Mouse (Mus musculus) ES-Bruce4 (cell line): ENCODE measurements around the gene Agtpbp1. TPM values are rescaled to one million over a fixed set of nuclear protein-coding genes. Genes with fewer than 3 reads are reported as not detected.
"Not testable (repeated sequence)": the region's sequence is repeated elsewhere in the genome, so short reads cannot be mapped to it uniquely, and the experiment has no call there.

Experiments used
- H3K27ac ChIP-seq: 2 replicates; pipeline ENCODE4 v1.5.1; 2012; ENCODE audit warnings: low read length, inconsistent platforms; ENCODE audit not compliant: insufficient read depth
- H3K27me3 ChIP-seq: 2 replicates; pipeline ENCODE4 v1.6.1; 2012; ENCODE audit warnings: mild to moderate bottlenecking, low read length, inconsistent platforms; ENCODE audit not compliant: control insufficient read depth, poor library complexity, insufficient read depth, severe bottlenecking
- H3K36me3 ChIP-seq: 2 replicates; pipeline ENCODE4 v1.6.1; 2012; ENCODE audit warnings: inconsistent platforms, mild to moderate bottlenecking, low read length, moderate library complexity; ENCODE audit not compliant: control insufficient read depth, poor library complexity, insufficient read depth, severe bottlenecking
- H3K4me1 ChIP-seq: one replicate; pipeline ENCODE4 v1.8.1; 2011; ENCODE audit warnings: low read length; ENCODE audit not compliant: control insufficient read depth, insufficient read depth
- H3K4me3 ChIP-seq: 2 replicates; pipeline ENCODE4 v1.5.1; 2011; ENCODE audit warnings: low read depth, mild to moderate bottlenecking, low read length
- H3K9ac ChIP-seq: 2 replicates; pipeline ENCODE4 v1.6.1; 2012; ENCODE audit warnings: low read depth, mild to moderate bottlenecking, inconsistent platforms; ENCODE audit not compliant: poor library complexity, severe bottlenecking
- H3K9me3 ChIP-seq: replicated peaks from 2 replicates; pipeline ENCODE4 v1.6.1; 2012; ENCODE audit warnings: mild to moderate bottlenecking, low read length, inconsistent platforms; ENCODE audit not compliant: control insufficient read depth, poor library complexity, insufficient read depth, severe bottlenecking
- CTCF ChIP-seq: IDR thresholded peaks from one replicate; pipeline ENCODE4 v1.8.1; 2011; ENCODE audit warnings: low read depth, low read length
- EP300 ChIP-seq: IDR thresholded peaks from 2 replicates; pipeline ENCODE4 v1.6.1; 2011; ENCODE audit warnings: low read depth, low read length; ENCODE audit not compliant: insufficient read depth
- POLR2A ChIP-seq: IDR thresholded peaks from one replicate; pipeline ENCODE4 v1.8.1; 2011; ENCODE audit warnings: low read length; ENCODE audit not compliant: insufficient read depth
- polyA plus RNA-seq: library from polyadenylated mRNA; stranded (reverse); fragments of >200 nt; gene quantifications from 2 replicates; pipeline ENCODE4 v1.2.4, GENCODE M21; 2011; ENCODE audit warnings: low read depth; ENCODE audit not compliant: missing spikeins, insufficient read depth, insufficient read length

Gene Agtpbp1
- polyA plus RNA-seq, 1 experiment, result 27.9 TPM

GRCm38 (mm10) chr13:59609885-59610284, 24.9 kb upstream of the Agtpbp1 start:
- no peak overlapping the region for H3K9ac ChIP-seq
- H3K9me3 ChIP-seq, result no peaks in the 10 kb centered on the region
- no peak for TF ChIP-seq EP300
- TF ChIP-seq POLR2A, result no peak
- TF ChIP-seq CTCF, result no peak
- no peak overlapping the region for H3K4me3 ChIP-seq
- H3K36me3 ChIP-seq, result peaks cover 12% of the 10 kb centered on the region
- H3K4me1 ChIP-seq, result no peaks in the 10 kb centered on the region
- H3K27ac ChIP-seq, result no peak overlapping the region
- no peaks in the 10 kb centered on the region for H3K27me3 ChIP-seq

- Histone ChIP-seq H3K4me3 (no peak overlapping the region), H3K4me1 (no peaks in the 10 kb centered on the region), H3K36me3 (peaks cover 39% of the 10 kb centered on the region), H3K9ac (no peak overlapping the region), H3K27ac (no peak overlapping the region), H3K9me3 (no peaks in the 10 kb centered on the region), H3K27me3 (no peaks in the 10 kb centered on the region)
- TF ChIP-seq EP300 (no peak), CTCF (no peak), POLR2A (no peak)
Measured at GRCm38 (mm10) chr13:59605221-59605922, 20.3 kb upstream of the Agtpbp1 start.

GRCm38 (mm10) chr13:59604511-59604910, 19.5 kb upstream of the Agtpbp1 start:
- TF ChIP-seq EP300 (no peak), POLR2A (no peak), CTCF (no peak)
- Histone ChIP-seq H3K27me3 (no peaks in the 10 kb centered on the region), H3K27ac (no peak overlapping the region), H3K9me3 (no peaks in the 10 kb centered on the region), H3K4me1 (no peaks in the 10 kb centered on the region), H3K9ac (no peak overlapping the region), H3K36me3 (peaks cover 43% of the 10 kb centered on the region), H3K4me3 (no peak overlapping the region)

GRCm38 (mm10) chr13:59603096-59603495, 18.1 kb upstream of the Agtpbp1 start:
- Histone ChIP-seq H3K9ac (no peak overlapping the region), H3K4me3 (no peak overlapping the region), H3K9me3 (no peaks in the 10 kb centered on the region), H3K36me3 (peaks cover 43% of the 10 kb centered on the region), H3K4me1 (no peaks in the 10 kb centered on the region), H3K27ac (no peak overlapping the region), H3K27me3 (no peaks in the 10 kb centered on the region)
- TF ChIP-seq CTCF (no peak), POLR2A (no peak), EP300 (no peak)

- H3K27ac ChIP-seq, result no peak overlapping the region
- no peaks in the 10 kb centered on the region for H3K9me3 ChIP-seq
- H3K27me3 ChIP-seq, result no peaks in the 10 kb centered on the region
- no peak overlapping the region for H3K9ac ChIP-seq
- no peaks in the 10 kb centered on the region for H3K4me1 ChIP-seq
- H3K4me3 ChIP-seq, result no peak overlapping the region
- no peak for TF ChIP-seq EP300
- TF ChIP-seq POLR2A, result no peak
- TF ChIP-seq CTCF, result no peak
- peaks cover 30% of the 10 kb centered on the region for H3K36me3 ChIP-seq
Measured at GRCm38 (mm10) chr13:59592630-59593029, 7.6 kb upstream of the Agtpbp1 start.

GRCm38 (mm10) chr13:59592058-59592457, 7.0 kb upstream of the Agtpbp1 start:
- H3K36me3 ChIP-seq, result peaks cover 30% of the 10 kb centered on the region
- H3K9me3 ChIP-seq, H3K4me3 ChIP-seq, H3K27me3 ChIP-seq, H3K27ac ChIP-seq, H3K9ac ChIP-seq, H3K4me1 ChIP-seq: not testable (repeated sequence)
